Mouse (Mus musculus) hindlimb bud, embryonic 11.5 days (tissue): ENCODE measurements around the gene Ccl9.
"Not testable (repeated sequence)": the region's sequence is repeated elsewhere in the genome, so short reads cannot be mapped to it uniquely, and the experiment has no call there.

Experiments used
- DNase-seq: peaks from one replicate; pipeline ENCODE4 v3.0.0-alpha.2; 2012; ENCODE audit warnings: low read depth, low spot score; ENCODE audit errors: extremely low spot score

Ccl9 gene

DNA sequence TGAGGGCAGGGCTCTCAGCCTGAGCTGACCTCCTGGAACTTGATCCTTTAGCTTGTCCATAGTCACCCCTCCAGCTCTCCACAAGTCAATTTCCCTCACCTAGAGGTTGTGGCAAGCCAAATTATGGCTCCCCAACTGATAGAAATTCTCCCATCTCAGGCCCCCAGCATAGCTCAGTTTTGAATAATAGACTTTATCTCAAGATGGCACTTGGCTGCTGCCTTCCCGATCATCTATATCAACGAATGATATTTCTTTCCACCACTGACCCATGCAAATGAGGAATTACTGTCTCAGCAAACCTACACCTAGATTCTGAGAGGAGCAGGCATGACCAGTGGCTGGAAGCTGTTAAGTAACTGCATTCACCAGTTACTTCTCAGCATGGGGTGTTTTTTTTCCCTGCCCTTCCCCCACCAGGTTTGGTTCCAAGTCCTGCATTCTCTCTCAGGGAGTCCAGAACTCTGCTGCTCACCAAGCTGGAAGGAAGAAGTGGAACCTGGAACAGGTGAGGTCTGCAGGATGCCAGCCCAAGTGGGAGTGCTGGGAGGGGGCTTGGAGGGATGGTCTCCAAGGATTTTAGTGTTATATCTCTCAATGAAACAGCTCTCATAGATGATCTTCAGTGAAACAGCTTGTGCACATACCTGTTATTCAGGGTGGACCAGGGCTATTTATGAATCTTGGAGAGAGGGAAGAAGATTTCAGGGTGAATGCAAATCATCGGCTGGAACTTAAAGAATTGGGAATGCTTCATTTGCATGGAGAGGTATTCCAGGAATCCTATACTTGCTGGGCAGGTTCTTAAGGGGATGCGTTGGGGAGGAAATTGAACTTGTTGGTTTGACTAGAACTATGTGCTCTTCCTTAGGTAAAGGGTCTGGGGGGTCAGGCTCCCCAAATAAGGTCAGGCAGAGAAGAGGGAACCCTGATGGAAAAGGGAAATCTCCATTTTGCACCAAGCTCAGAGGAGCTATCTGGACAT lies 3.5 kb upstream of the Ccl9 start:
- DNase-seq, result no peak

- DNase-seq, result no peak
Measured at GRCm38 (mm10) chr11:83580699-83581232, 2.3 kb upstream of the Ccl9 start.

DNA sequence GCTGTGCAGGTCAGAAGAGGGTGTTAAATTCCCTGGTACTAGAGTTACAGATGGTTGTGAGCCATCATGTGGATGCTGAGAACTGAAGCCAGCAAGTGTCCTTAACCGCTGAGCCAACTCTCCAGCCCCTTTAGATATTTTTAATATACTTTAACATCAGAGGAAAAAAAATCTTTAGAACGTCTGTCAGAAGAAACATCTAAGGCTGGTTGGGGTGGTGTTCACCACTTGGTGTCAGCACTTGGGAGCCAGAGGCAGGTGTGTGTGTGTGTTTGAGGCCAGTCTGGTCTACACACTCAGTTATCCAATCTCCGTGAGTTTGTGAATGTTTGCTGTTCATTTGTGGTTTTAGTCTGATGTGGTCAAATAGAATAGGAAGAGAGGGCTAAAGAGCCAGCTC lies 563 bp upstream of the Ccl9 start:
- DNase-seq, result no peak

DNA sequence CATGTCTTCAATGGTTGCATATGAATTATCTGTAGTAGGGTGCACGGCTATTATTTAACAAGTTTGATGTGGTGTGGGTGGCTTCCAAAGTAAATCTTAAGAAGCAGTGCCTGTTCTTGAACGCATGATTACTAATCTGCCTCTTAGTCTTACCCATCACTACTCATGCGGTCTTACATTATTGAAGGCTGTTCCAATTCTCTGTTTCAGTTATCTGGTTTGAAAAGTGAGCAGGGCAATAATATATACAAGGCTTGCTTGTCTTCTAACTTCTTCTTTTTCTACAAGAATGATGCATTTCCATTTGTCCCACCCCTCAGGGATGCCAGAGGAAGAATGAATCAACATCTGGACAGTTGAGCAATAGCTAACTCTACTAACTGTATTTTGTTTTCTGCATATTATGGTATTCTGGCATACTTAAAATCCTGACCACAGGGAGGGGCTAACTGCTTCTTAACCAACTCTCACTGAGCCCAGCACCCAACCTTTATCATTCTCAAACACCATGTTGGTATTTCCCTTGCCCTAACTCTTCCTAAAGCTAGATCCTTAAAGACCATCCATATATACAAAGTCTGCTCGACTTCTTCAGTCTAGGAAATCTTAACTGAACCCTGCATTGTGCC lies 1.4 kb downstream of the Ccl9 start:
- DNase-seq, result no peak

DNA sequence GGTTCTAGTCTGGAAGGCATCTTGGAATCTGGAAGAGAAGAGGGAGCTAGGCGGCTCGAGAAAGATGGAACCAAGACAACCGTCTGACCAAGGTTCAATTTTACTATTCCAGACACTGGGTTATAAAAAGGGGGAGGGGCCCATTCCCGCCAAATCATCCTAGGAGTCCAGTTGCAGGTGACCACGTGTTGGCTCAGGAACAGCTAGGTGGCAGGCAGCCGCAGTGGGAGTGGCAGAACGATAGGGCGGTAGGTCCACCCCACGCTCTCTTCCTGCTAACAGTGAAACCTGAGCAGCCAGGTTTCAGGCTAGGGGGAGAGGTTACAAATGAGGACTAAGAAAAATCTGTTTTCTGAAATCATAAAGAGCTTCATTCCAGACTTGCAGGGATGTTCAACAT lies 5.6 kb downstream of the Ccl9 start:
- DNase-seq, result no peak

DNA sequence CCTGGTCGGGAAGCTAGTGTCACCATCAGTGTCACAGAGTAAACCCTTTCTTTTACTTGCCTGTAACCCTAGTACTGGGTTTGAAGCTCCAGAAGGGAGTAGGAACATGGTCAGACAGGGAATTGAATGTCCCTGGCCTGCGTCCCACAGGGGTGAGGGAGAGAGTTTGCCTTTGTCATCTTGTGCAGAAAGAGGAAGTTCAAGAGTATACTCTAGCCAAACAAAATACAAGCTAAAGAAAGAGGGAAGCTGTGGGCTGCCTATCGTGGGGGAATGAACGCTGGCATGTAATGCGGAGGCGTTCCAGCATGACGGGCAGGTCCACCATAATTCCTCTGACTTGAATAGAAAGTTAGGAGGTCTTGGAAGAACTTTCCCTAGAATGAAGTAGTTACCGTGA lies 6.2 kb downstream of the Ccl9 start:
- DNase-seq, result no peak

DNA sequence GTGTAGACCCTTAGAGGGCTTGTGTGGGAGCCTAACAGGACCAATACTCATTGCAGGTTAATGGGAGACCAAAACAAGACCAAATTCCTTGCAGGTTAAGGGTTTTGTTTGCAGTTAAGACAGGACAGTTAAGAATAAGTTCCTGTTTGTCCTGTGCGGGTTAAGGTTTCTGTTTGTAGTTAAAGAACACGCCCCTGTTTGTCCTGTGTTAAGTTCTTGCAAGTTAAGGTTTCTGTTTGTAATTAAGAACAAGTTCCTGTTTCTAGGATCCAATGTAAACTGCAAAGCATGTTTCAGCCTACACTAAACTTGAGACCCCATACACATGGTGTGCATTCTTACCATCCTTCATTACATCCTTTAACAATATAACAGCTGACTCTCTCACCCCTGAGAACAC lies 8.2 kb downstream of the Ccl9 start:
- DNase-seq, result no peak

DNA sequence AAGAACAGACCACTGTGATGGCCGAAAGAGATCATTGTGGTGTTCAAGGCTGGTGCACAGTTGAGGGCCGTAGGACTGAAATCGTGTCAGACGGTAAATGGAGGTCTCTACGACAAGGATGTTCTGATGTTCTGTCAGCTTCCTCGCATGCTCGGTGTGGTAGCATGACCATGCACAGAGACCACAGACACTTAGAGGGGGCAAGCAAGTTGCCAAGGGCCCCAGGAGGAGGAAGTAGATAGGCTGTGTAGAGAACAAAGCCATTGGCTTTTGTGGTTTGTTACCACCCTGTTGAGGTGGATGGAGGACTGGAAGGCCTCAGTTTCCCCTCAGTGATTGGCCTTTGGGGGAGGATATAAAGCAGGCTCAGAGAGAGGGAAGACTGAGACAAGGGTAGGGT lies 9.2 kb downstream of the Ccl9 start:
- DNase-seq, result no peak

DNA sequence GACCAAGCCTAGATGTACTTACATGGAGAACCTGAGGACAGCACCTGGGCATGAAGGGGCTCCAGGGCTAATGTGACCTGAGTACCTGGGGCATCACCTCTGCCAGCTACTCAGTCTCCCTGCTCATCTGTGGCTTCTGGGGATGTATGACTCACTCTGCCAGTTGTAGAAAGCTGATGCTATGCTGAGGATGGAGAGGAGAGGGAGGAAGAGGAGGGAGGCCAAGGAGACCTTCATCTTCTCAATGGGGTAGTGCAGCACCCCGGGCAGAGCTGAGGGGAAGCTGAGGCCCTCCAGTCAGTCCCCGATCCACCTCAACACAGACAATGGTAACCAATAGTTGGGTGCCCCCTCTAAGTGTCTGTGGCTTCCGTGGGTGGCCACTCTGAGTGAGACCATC lies 9.7 kb downstream of the Ccl9 start:
- DNase-seq, result no peak

DNA sequence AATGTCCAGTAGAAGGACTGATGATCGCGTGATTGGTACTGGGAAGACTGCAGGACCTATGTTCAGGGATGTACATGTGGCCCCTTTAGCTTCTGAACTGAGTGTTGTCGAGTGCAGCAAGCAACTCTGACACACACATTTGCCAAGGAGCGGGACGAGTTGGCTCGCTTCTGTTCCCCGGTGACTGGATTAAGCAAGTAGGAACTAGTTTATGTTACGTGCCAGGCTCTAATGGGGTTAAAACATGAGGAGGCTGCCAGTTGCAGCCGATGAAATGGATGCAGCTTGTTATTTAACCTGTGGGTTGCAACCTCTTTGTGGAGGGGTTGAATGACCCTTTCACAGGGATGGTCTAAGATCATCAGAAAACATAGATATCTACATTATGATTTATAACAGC lies 10.4 kb downstream of the Ccl9 start:
- no peak for DNase-seq

DNA sequence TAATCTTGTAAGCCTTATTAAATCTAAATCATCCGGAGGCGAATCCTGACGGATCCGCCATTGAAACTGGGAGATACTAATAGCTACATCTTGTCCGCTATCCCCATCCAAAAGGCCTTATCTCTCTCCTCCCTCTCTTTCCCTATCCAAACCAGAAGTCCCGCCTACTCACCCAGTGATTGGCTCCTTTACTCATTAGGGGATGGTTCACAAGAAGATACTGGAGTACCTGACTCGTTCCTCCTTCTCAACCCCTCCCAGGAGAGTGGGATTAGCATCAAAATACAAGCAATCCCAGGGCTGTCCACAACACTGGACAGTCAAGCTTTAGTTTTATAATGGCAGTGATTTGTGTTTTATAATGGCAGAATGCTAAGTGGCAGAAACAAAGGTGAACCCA lies 11.1 kb downstream of the Ccl9 start:
- no peak for DNase-seq

DNA sequence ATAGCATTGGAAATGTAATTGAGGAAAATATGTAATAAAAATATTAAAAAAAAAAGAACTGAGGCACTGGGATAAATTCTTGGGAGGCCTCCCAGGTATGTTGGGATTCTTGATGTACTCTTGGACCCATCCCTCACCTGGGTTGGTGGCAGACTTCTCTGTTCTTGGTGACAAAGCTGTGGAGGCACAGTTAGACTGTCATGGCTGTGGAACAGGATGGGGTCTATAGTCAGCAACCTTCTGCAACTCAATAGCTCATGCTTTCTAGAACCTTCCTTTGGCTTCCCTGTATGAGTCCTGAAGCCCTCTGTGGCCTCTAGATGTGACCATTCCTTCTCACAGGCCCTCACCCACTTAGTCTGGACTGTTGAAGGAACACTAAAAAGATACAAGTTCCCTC lies 11.8 kb downstream of the Ccl9 start:
- DNase-seq, result no peak

DNA sequence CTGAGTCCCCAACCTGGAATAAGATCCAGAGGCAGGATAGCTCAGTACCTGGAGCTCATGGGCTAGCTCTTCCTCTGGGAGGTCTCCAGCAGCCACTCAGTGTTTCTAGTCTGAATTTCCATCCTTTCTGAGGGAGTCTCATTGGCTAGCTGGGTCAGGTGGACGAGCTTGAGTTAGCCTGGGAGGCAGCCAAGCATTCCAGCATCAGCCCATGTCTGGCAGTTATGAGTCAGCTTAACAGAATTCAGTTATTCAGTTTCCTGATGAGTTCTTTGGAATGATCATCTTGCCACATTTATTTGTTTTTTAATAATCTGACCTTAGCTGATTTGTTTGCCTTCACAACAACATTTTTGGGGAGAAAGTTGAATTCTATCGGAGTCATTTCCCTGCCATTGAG lies 14.7 kb downstream of the Ccl9 start:
- DNase-seq, result no peak

DNA sequence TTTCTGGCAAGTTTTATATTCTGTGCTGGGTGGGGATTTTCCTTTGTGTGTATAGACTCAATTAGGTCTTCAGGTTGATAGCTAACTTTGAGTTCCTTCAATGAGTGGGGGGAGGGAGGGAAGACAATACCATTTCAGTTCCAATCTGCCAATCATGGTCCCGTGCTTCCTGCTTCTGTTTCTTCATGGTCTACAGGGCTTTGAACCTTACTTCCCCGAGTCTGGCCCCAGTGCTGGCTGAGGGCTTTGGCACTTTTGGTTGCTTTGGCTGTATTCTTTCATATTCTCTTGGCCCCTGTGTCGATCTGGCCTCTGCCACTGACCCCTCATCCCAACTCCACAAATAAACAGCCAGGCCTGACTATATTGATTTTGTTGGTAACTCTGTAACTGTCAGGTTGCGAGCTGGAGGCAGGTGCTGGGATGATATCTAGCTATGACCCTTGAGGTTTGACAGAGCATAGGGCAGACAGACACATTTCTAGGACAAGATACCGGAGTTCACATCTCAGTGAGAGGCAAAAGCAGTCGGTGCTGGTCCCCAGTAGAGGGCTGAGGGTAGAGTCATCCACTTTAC lies 16.0 kb downstream of the Ccl9 start:
- no peak for DNase-seq

- DNase-seq, result no peak
Measured at GRCm38 (mm10) chr11:83560405-83560804, 18.0 kb downstream of the Ccl9 start.

DNA sequence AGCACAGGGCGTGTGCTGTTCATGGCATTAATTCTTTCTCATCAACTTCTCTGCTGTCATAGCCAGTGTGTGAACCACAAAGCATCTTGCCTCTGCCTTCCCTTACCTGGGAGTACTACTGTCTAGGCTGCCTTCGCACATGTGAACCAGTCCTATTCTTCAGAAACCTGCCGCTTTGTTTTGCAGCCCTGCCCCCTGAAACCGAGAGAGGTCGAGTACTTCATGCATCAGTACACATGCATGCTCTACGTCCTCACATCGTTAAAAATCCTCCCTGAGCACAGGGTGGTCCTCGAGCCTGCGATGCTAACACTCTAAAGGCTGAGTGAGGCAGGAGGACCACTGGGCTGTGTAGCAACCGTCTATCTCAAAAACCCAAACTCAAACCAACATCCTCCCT lies 21.4 kb downstream of the Ccl9 start:
- DNase-seq, result no peak

DNA sequence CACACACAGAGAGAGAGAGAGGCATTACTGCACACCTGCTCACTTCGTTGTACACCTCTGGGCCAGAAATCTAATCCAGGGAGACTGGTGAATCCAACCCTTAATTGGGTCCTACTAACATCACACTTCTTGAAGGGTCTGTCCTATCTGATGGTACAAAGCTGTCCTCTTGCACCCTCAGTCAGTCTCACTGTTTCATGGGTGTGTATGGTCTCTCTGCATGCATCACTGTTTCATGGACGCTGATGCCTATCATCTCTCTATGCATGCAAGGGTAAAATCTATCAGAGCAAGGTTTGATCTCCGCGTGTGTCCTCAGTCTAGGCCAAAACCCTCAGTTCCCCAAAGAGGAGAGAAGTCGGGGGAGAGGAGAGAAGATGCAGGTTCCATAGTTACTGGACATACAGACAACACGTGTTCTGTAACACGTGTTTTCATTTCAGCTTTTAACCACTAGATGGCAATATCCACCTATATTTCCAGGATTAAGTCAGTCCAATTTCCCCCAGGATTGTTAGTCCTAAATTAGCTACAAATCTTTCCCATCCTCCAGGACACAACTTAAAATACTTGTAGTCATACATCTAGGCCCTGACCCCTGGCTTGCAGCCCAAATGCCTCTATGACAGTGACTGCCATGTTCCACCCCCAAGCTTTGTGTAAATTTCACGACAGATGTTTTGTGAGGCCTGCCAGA lies 22.2 kb downstream of the Ccl9 start:
- DNase-seq, result peak; percentile 89

- DNase-seq, result no peak
Measured at GRCm38 (mm10) chr11:83551668-83552067, 26.8 kb downstream of the Ccl9 start.

DNA sequence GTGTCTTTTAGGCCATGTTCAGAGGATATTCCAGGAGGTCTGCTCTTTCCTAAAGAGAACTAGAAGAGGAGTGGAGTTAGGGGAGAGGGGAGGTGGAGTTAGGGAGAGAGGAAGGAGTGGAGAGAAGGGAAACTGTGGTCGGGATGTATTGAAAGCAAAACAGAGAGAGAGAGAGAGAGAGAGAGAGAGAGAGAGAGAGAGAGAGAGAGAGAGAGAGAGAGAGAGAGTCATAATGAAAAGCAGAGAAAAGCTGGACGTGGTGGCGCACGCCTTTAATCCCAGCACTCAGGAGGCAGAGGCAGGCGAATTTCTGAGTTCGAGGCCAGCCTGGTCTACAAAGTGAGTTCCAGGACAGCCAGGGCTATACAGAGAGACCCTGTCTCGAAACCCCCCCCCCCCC lies 27.4 kb downstream of the Ccl9 start:
- DNase-seq, result not testable (repeated sequence)

DNA sequence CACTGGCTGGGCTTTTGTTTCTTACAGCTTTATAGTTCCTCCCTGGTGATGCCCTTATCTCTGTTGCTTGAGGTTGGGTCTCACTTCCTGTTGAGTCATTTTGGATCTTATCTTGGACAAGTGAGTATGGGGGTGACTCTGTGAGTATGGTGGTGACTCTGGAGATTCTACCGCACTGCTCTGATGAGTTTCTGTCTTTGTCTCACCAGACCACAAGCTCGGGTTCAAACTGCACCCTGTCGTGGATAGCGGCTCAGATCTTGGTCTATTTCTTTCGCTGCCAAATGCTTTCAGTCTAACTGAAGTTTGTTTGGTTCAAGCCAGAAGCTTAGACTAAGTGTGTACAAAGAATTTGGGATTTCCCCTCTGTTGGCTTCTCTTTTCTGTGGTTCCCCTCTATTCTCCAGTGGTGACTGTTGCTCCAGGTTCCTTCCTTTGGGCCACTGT lies 28.2 kb downstream of the Ccl9 start:
- no peak for DNase-seq

- DNase-seq, result no peak
Measured at GRCm38 (mm10) chr11:83544214-83544613, 34.2 kb downstream of the Ccl9 start.
